Mouse (Mus musculus): ENCODE measurements around the gene Plppr2.

The Plppr2 gene

GRCm38 (mm10) chr9:21936692-21937570 is at the start of gene Plppr2:
Plppr2 (plus strand) TSS chr9:21937033.
- DNase-seq (ENCODE audit: low spot score): peak; percentile 89

DNA sequence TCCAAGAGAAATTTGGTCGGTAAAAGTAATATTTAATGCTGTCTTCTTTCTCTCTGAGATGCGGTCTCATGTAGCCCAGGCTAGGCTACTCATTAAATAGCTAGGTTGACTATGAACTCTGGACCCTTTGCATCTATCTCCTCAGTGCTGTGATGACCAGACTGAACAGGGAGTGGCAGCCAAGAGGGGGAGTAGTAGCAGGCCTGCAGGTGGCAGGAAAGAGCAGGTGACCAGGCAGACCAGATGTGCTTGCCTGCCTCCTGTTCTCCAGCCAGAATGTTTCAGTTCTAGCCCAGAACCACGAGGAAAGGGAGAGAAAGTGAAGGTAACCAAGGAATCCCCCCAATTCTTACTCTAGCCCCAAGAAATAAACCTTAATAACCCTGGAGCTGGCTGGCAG is 47.6 kb upstream of the Plppr2 start:
- no peak for DNase-seq (ENCODE audit: low spot score)

DNA sequence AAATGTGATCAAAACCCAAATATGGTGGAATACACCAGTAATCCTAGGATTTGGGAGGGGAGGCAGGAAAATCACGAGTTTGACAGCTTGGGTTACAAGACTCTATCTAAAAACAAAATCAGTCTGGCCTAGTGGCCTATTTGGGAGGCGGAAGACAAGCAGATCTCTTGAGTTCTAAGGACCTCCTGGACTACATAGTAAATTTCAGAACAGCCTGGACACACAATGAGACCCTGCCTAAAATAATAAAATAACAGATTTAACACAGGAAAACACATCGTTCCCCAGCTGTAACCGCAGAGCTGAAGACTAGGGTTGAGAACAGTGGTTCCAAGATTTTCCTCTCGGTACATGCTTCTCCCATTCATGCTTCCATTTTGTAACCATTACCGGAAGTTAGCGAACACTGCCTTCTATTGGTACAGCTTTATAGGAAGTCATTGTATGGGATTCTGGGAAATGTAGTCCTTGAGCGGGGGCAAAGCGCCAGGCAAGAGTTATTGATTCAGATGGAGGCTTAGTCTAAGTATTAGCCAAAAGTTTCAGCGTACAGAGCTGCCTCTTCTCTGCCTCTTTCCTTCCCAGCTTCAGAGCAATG is 35.5 kb upstream of the Plppr2 start:
- DNase-seq (ENCODE audit: low spot score): no peak

DNA sequence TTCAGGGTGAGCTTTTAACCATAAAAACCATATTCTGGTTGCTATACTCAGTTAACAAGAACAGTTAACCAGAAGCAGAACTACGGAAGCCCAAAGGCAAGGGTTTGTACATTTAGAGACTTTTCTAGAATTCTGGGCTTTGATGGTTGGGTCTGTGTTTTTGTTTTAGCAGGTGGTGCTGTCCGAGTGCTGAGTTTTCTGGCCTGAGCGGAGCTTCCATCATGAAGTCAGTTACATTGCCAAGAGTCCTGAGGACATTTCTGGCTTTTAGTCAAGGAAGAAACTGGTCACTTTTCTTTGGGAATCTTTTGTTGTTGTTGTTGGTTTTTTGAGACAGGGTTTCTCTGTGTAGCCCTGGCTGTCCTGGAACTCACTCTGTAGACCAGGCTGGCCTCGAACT is 32.8 kb upstream of the Plppr2 start:
- no peak for DNase-seq (ENCODE audit: low spot score)

DNA sequence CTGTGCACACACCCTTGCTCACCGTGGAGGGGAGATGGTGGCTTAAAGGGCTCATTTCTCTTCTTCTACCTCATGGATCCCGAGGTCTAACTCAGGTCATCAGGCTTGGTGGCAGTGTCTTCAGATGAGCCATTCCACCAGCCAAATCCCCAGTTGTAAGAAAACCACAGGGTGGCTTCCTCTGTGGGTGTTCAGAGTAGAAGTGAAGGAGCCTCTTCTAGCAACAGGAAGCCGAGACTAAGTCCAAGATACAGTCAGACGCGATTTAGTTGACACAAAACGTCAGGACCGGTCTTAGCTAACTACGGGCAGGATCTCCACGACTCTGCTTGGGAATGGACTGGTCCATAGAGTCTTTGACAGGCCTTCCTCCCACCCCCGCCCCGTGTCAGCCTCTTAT is 28.6 kb upstream of the Plppr2 start:
- DNase-seq (ENCODE audit: low spot score): no peak

DNA sequence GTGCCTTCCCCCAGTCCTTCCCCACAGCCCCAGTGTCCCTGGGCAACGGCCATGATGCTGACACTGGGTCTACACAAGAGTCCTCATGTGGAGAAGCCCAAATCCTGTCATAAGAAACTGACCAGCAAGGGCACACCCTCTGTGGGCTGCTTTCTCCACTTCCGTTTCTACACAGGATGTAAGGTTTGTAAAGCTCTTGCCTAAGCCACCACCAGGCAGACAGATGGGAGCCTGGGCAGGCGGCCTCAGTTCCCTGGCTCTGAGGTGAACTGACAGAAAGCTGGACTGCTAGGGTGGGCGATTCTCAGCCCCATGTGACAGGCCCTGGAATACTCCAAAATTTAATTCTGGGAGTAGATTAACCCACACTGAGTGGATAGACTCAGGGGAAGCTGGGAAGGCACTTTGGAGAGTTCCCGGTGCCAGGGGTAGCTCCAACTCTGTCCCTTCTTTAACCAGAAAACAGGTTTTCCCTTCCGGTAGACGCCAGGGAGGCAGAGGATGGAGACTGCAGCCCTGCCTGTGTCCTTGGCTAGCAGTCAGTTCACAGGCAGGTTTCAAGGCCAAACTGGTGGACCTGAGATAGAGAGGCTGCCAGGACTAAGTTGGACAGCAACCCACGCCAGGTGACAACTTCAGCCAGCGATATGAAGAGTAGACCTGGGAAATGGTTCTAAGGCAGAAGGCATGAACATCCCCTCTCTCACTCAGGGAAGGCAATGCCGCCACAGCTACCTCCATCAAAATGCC is 27.2 kb upstream of the Plppr2 start:
- no peak for DNase-seq (ENCODE audit: low spot score)

GRCm38 (mm10) chr9:21916851-21917492 is 19.9 kb upstream of the Plppr2 start:
- no peak for DNase-seq (ENCODE audit: low spot score)

GRCm38 (mm10) chr9:21917493-21918034 is 19.3 kb upstream of the Plppr2 start:
- DNase-seq (ENCODE audit: low spot score): no peak

DNA sequence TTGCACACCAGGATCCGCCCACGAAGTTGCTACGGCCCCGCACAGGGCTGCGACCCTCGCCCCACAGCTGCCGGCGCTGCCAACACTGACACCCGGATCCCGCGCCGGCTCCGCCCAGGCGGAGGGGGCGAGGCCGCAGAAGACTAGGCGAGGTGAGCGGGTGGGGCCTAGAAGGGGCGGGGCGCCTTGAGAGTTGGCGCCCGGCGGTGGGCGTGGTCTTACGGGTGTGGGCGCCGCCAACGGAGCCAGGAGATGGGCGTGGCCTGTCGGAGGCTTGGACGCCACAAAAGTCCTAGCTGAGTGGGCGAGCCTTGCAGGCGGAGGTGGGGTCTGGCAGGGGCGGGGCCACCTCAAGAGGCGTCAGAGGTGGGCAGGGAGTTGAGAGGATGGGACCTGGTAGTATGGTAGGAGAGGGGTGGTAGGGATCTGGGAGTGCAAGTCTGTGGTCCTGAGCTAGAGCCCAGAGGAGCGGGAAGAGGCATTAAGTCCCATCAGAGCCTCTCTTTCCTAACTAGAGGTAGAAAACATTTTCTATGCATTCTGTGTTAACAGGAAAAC is 18.7 kb upstream of the Plppr2 start, which contains the start of gene Rab3d:
TSS of gene Rab3d (minus strand) at position 158 of the 558 bp plus-strand sequence.
- peak; percentile 75 for DNase-seq (ENCODE audit: low spot score)

GRCm38 (mm10) chr9:21918692-21919384 is 18.0 kb upstream of the Plppr2 start:
- DNase-seq (ENCODE audit: low spot score): no peak

DNA sequence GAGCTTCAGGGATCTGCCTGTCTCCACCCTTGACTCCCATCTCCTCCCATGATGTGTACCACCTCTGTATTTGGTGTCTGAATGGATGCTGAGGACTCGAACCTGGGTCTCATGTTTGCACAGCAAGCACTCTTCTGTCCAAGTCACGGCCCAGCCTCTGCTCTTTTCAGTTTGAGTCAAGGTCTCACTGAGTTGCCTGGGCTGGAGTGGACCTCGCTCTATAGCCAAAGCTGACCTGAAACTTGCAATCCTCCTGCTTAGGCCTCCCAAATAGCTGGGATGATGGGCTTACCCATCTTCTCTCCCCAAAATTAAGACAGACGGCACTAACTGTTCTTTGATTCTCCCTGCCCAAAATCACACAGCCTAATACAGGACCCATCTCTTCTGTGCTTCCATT is 13.8 kb upstream of the Plppr2 start:
- DNase-seq (ENCODE audit: low spot score): no peak

GRCm38 (mm10) chr9:21923490-21924098 is 13.2 kb upstream of the Plppr2 start:
- no peak for DNase-seq (ENCODE audit: low spot score)

GRCm38 (mm10) chr9:21924099-21924493 is 12.7 kb upstream of the Plppr2 start:
- peak; percentile 55 for DNase-seq (ENCODE audit: low spot score)

DNA sequence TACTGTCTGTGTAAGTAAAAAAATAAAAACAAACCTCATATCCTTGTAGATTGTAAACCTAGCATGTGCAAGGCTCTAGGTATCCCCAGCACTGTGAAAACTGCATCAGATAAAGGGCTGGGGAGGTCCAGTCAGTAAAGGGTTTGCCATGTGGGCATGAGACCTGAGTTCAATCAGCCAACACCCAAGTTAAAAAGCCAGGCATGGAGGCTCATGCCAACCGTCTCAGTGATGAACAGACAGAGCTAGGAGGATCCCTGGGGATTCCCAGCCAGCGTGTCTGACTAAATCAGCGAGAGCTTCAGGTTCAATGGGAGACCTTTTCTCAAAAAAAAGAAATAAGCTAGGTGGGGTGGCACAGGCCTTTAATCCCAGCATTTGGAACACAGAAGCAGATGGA is 11.8 kb upstream of the Plppr2 start:
- no peak for DNase-seq (ENCODE audit: low spot score)

DNA sequence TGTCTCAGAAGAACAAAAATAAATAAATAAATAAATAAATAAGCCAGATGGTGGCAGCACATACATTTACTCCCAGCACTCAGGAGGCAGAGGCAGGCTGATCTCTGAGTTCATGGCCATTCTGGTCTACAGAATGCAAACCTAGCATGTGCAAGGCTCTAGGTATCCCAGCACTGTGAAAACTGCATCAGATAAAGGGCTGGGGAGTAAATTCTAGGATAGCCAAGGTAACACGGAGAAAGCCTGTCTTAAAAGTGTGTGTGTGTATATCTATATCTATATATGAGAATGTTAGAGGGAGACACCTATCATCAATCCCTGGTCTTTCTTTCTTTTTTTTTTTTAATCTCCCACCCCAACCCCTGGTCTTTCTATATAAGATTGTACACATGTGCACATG is 11.3 kb upstream of the Plppr2 start:
- no peak for DNase-seq (ENCODE audit: low spot score)

DNA sequence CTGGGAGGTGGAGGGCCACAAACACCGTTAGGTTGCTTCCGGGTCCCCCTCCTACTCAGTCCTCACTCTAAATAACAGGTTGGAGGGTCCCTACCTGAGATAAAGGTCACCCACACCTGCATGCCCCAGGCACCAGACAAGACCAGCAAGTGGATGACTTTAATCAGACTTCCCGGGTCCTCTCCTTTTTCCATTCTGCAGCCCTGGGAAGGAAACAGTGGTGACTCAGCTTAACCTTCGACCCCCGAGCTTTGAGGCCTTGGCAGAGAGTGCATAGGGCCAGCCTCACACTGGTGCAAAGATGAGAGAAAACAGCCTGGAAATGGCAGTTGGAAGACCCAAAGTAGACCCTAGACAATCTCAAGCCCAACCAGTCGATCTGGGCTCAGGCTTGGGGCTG is 10.7 kb upstream of the Plppr2 start:
- DNase-seq (ENCODE audit: low spot score): no peak

GRCm38 (mm10) chr9:21926784-21927183 is 10.0 kb upstream of the Plppr2 start:
- no peak for DNase-seq (ENCODE audit: low spot score)

DNA sequence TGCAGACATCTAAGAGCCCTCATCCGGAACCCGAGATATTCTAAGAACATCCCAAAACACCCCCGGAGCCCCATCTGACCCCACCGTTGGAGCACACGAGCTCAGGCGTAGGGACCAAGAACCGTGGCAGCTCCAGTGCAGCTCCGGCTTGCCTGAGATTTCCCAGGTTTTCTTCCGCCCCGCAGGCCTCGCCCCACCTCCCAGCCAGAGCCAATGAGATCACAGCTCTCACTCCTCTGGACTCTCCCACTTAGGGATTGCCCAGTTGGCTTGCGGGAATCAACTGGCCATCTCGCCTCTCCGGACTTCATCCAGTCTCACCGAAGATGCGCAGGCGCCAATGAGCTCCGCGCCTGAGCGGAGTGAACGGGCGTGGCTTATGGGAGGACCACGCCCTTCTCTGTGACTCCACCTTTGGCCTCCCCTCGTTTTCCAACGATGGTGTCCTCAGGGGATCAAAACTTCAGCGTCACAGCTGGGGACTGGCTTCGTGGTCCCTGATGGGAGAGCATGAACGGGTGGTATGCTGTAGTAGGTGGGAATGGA is 9.6 kb upstream of the Plppr2 start, which contains the start of the genes Ccdc159 and Tmem205:
TSS of gene Ccdc159 (plus strand) at position 264 of the 546 bp plus-strand sequence.
TSS of gene Tmem205 (minus strand) at position 349 of the 546 bp plus-strand sequence.
- DNase-seq (ENCODE audit: low spot score): peak; percentile 64

GRCm38 (mm10) chr9:21929208-21929607 is 7.6 kb upstream of the Plppr2 start:
- DNase-seq (ENCODE audit: low spot score): no peak

DNA sequence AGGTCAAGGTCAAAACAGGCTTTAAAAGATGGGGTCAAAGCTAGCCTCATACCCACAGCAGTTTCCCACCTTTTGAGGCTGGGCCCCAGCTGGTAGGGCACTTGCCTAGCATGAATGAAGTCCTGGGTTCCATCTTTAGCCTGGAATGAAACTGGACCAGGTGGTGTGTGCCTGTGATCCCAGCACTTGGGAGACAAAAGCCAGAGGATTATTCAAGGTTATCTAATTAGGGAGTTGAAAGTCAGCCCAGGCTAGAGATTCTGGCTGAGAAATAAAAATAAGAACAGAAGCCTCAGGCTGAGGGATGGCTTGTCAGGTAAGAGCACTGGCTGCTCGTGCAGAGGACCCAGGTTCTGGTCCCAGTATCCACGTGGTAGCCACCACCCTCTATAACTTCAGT is 4.8 kb upstream of the Plppr2 start:
- DNase-seq (ENCODE audit: low spot score): no peak

Measured in ovary, postnatal 10 days (tissue).